In genomic region chrX:169880826-169881225, GRCm38 (mm10) we compare ENCODE assay signal across 8 mouse cellular contexts.
A peak's percentile ranks its signal among the peaks of the same experiment; 100 is the strongest.
DNase-seq lines count a peak whose midpoint lies in the region; ATAC-seq lines count a peak whose summit lies in the region.

No protein-coding gene starts in this region.

- peak; percentile 5 for DNase-seq in urinary bladder, postnatal 25 days (ENCODE audit: low spot score)
- DNase-seq in urinary bladder, postnatal 36 days (ENCODE audit: low spot score in 2 of 2): no peak
- DNase-seq in kidney, postnatal 10 days: peak; percentile 17
- peak; percentile 68 for DNase-seq in thymus, postnatal 25 days
- DNase-seq in left cerebral cortex, adult 18-20 months (ENCODE audit: low spot score in 2 of 2): no peak
- DNase-seq in left cerebral cortex, postnatal 10 days (ENCODE audit: extremely low spot score in 1 of 2, low spot score in 2 of 2): no peak

- intact Hi-C loops in left cerebral cortex, postnatal 10 days (cut with DNase I): loop anchor here (10.0 kb wide), 1 partner anchor 56 kb away; no protein-coding TSS in a partner anchor

- peak; percentile 75 for ATAC-seq in granulocyte monocyte progenitor cell, adult 5-6 weeks (replicated peaks; ENCODE audit: poor library complexity, severe bottlenecking)
- peak; percentile 63 for ATAC-seq in megakaryocyte progenitor cell, adult 5-6 weeks (replicated peaks; ENCODE audit: poor library complexity)

Comparison
In these comparisons a context has a peak if more than half of its experiments do, and no peak if none do; other contexts are left out.
1. DNase-seq: peak in urinary bladder, postnatal 25 days (single experiment), kidney, postnatal 10 days (single experiment) and thymus, postnatal 25 days (single experiment); none in urinary bladder, postnatal 36 days (0 of 2), left cerebral cortex, adult 18-20 months (0 of 2) and left cerebral cortex, postnatal 10 days (0 of 2).